Mouse (Mus musculus) embryonic facial prominence, embryonic 10.5 days (tissue): ENCODE data around the gene Erich3. TPM values are rescaled to one million over a fixed set of nuclear protein-coding genes. Genes with fewer than 3 reads are reported as not detected.

Source experiments
- DNase-seq: peaks from one replicate; pipeline ENCODE4 v3.0.0-alpha.2; 2017; ENCODE audit warnings: low spot score
- H3K27ac ChIP-seq: fragments of 300-500 bp; sonication (generic); replicated peaks from 2 replicates; pipeline ENCODE4 v1.5.1; 2016; ENCODE audit warnings: mild to moderate bottlenecking
- H3K27me3 ChIP-seq: fragments of 300-500 bp; sonication (generic); replicated peaks from 2 replicates; pipeline ENCODE4 v1.6.1; 2016; ENCODE audit warnings: low read depth, mild to moderate bottlenecking; ENCODE audit not compliant: poor library complexity, severe bottlenecking
- H3K36me3 ChIP-seq: fragments of 300-500 bp; sonication (generic); replicated peaks from 2 replicates; pipeline ENCODE4 v1.6.1; 2016; ENCODE audit warnings: mild to moderate bottlenecking, moderate library complexity
- H3K4me1 ChIP-seq: fragments of 300-500 bp; sonication (generic); 2 replicates; pipeline ENCODE4 v1.6.1; 2016
- H3K4me3 ChIP-seq: fragments of 300-500 bp; sonication (generic); 2 replicates; pipeline ENCODE4 v1.5.1; 2016; ENCODE audit warnings: mild to moderate bottlenecking, moderate library complexity
- H3K9me3 ChIP-seq: fragments of 300-500 bp; sonication (generic); 2 replicates; pipeline ENCODE4 v1.6.1; 2016; ENCODE audit warnings: mild to moderate bottlenecking
- WGBS: fragments of 180-500 bp; shearing (Covaris S2); methylation state at CpG from one replicate; pipeline ENCODE4 v1.1.7; 2016; 5-methylcytosine and 5-hydroxymethylcytosine counted together
- polyA plus RNA-seq: library from polyadenylated mRNA; unstranded; fragments of >200 nt; fragmentation: Nextera tagmentation; extraction: Ambion mirVana; gene quantifications from 2 replicates; pipeline ENCODE4 v1.2.1, GENCODE M21; 2016

Gene Erich3
- polyA plus RNA-seq, 1 experiment from 2014 or later, result 0.36 TPM

DNA sequence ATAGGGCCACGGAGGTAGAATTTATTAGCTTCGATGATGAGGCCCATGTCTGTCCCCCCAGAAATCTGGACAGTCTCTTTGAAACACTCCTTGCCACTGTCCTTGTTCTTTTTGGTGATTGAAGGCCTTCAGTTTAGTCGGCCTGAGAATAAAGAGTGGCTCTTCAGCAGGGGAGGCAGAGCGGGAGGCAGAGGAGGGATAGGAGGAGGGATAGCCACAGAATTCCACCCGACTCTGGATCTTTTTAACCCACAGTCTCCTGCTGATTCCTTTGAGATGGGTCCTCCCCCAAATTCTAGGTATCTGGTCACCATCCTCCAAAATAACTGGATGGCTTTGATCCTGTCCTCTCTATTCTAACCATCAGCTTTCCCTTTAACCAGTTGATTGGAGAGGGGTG lies 10.2 kb upstream of the Erich3 start:
- Histone ChIP-seq H3K27me3 (peaks cover 15% of the 10 kb centered on the region), H3K4me3 (no peak overlapping the region), H3K27ac (no peak overlapping the region), H3K36me3 (no peaks in the 10 kb centered on the region), H3K4me1 (peaks cover 29% of the 10 kb centered on the region), H3K9me3 (no peaks in the 10 kb centered on the region)
- WGBS, result 55% methylated on average over 5 of the region's 5 CpGs
- no peak for DNase-seq

GRCm38 (mm10) chr3:154654284-154654683 lies 9.4 kb upstream of the Erich3 start:
- Histone ChIP-seq H3K36me3 (no peaks in the 10 kb centered on the region), H3K9me3 (no peaks in the 10 kb centered on the region), H3K4me1 (peaks cover 28% of the 10 kb centered on the region), H3K4me3 (no peak overlapping the region), H3K27ac (no peak overlapping the region), H3K27me3 (peaks cover 14% of the 10 kb centered on the region)
- WGBS, result 56% methylated on average over 6 of the region's 6 CpGs
- no peak for DNase-seq

GRCm38 (mm10) chr3:154654901-154655300 lies 8.8 kb upstream of the Erich3 start:
- Histone ChIP-seq H3K36me3 (no peaks in the 10 kb centered on the region), H3K27ac (no peak overlapping the region), H3K4me3 (no peak overlapping the region), H3K27me3 (peaks cover 14% of the 10 kb centered on the region), H3K4me1 (peaks cover 22% of the 10 kb centered on the region), H3K9me3 (no peaks in the 10 kb centered on the region)
- no peak for DNase-seq
- 84% methylated on average over 12 of the region's 12 CpGs for WGBS

DNA sequence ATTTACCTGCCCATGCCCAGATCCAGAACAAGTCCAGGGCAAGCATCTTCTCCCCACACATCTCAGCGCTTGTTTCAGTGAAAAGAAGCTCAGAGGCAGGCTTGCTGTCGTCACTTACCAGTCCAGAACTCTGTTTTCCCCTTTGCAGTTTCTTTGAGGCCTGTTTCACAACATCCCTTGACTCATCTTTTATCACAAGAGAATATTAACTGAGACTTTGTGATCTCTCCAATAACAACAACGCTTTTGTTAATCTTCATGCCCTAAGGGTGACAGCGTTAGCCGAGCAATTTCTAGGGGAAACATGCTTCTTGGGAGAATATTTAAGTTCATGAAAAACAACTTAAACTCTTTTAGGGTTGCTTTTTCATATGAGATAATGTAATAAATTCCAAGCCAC lies 7.9 kb upstream of the Erich3 start:
- no peaks in the 10 kb centered on the region for H3K9me3 ChIP-seq
- peaks cover 20% of the 10 kb centered on the region for H3K4me1 ChIP-seq
- DNase-seq, result no peak
- H3K4me3 ChIP-seq, result no peak overlapping the region
- H3K27me3 ChIP-seq, result peaks cover 14% of the 10 kb centered on the region
- no peak overlapping the region for H3K27ac ChIP-seq
- WGBS, result 79% methylated on average over 5 of the region's 5 CpGs
- H3K36me3 ChIP-seq, result no peaks in the 10 kb centered on the region

- DNase-seq, result peak; percentile 51
These were observed 420 bp downstream of the Erich3 start for GRCm38 (mm10) chr3:154663976-154664581.

GRCm38 (mm10) chr3:154664636-154665035 lies 977 bp downstream of the Erich3 start:
- Histone ChIP-seq H3K4me1 (peaks cover 11% of the 10 kb centered on the region), H3K36me3 (no peaks in the 10 kb centered on the region), H3K27ac (no peak overlapping the region), H3K27me3 (peaks cover 53% of the 10 kb centered on the region), H3K9me3 (no peaks in the 10 kb centered on the region), H3K4me3 (peak overlapping the region; percentile 56)
- DNase-seq, result no peak
- 35% methylated on average over 4 of the region's 4 CpGs for WGBS

More at GRCm38 (mm10) chr3:154663976-154664581, 420 bp downstream of the Erich3 start:
- peaks cover 53% of the 10 kb centered on the region for H3K27me3 ChIP-seq
- peak overlapping the region; percentile 56 for H3K4me3 ChIP-seq
- no peaks in the 10 kb centered on the region for H3K36me3 ChIP-seq
- H3K27ac ChIP-seq, result no peak overlapping the region
- 3% methylated on average over 26 of the region's 27 CpGs for WGBS
- H3K9me3 ChIP-seq, result no peaks in the 10 kb centered on the region
- H3K4me1 ChIP-seq, result peaks cover 11% of the 10 kb centered on the region

DNA sequence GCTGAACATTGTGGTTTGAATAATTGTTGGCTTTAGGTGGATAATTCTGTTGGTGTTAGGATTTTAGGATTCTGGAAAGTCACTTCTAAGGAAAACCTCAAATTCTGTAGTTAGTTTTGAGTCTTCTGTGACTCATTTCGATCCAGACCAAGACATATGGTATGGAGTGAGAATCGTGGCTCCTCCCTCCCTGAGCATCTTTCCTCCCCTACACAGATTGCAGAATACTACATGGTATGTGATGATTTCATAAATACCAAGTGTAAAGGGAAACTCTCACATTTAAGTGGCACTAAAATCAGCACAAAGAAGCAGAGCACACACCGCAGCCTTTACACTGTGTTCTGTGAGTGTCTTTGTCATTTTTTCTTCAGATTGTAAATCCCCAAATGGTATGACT lies 4.8 kb downstream of the Erich3 start:
- Histone ChIP-seq H3K4me1 (peaks cover 12% of the 10 kb centered on the region), H3K27me3 (peaks cover 29% of the 10 kb centered on the region), H3K4me3 (no peak overlapping the region), H3K36me3 (no peaks in the 10 kb centered on the region), H3K27ac (no peak overlapping the region), H3K9me3 (no peaks in the 10 kb centered on the region)
- 90% methylated on average over 3 of the region's 3 CpGs for WGBS
- DNase-seq, result no peak

- Histone ChIP-seq H3K9me3 (no peaks in the 10 kb centered on the region), H3K4me3 (no peak overlapping the region), H3K27me3 (peaks cover 8% of the 10 kb centered on the region), H3K27ac (no peak overlapping the region), H3K4me1 (0 out of 2 replicates have a peak, but pooled peaks cover 3% of the 10 kb centered on the region), H3K36me3 (no peaks in the 10 kb centered on the region)
- no peak for DNase-seq
- WGBS, result 88% methylated on average over 6 of the region's 6 CpGs
These were observed 6.9 kb downstream of the Erich3 start for GRCm38 (mm10) chr3:154670584-154670983.

DNA sequence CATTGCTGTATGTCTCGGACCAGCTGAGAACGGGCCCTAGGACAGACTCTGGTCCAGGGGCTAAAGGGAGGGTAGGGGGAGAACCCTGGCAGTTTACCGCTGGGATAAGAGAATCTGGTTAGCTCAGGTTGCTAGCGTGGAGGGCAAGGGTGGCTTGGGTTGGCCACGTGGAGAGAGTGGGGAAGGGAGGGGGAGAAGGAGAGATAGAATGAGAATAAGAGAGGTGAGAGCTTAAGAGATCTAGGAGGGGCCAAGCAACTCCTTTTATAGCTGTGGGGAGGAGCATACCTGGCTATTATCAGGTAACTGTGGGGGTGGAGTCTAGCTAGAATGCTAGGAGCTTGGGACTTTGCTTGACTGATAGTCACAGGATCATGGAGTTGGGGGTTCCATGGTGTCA lies 7.4 kb downstream of the Erich3 start:
- H3K4me1 ChIP-seq, result 0 out of 2 replicates have a peak, but pooled peaks cover 3% of the 10 kb centered on the region
- no peak for DNase-seq
- WGBS, result 74% methylated on average over 5 of the region's 5 CpGs
- no peak overlapping the region for H3K27ac ChIP-seq
- H3K27me3 ChIP-seq, result peaks cover 3% of the 10 kb centered on the region
- H3K36me3 ChIP-seq, result no peaks in the 10 kb centered on the region
- no peak overlapping the region for H3K4me3 ChIP-seq
- H3K9me3 ChIP-seq, result no peaks in the 10 kb centered on the region

GRCm38 (mm10) chr3:154673326-154673725 lies 9.7 kb downstream of the Erich3 start:
- Histone ChIP-seq H3K9me3 (no peaks in the 10 kb centered on the region), H3K27me3 (no peaks in the 10 kb centered on the region), H3K36me3 (no peaks in the 10 kb centered on the region), H3K4me3 (no peak overlapping the region), H3K4me1 (peaks cover 9% of the 10 kb centered on the region; the same call in 1 of the 2 replicates), H3K27ac (no peak overlapping the region)
- no peak for DNase-seq
- WGBS, result 59% methylated on average over 8 of the region's 8 CpGs

DNA sequence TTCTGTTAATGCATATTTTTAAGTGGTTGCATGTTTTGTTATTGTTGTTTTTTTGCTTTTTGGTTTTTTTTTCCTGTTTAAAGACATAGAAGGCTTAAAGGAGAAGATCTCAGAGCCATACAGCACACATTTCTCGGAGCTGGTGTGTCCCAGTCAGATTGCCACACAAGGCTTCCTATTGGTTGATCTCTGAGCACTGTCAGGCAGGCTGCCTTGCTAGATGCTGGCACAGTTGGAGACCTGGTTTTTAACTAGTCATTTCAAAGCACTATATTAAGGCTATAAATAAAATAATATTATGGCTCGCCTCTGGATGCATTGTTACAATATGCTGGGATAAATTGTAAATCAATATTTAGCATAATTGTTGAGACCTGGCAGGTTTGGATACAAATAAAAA lies 18.9 kb downstream of the Erich3 start:
- WGBS, result 74% methylated on average over 2 of the region's 2 CpGs
- H3K4me1 ChIP-seq, result peaks cover 4% of the 10 kb centered on the region; the same call in 1 of the 2 replicates
- no peaks in the 10 kb centered on the region for H3K27me3 ChIP-seq
- no peak for DNase-seq
- H3K9me3 ChIP-seq, result no peaks in the 10 kb centered on the region
- H3K4me3 ChIP-seq, result no peak overlapping the region
- H3K36me3 ChIP-seq, result no peaks in the 10 kb centered on the region
- H3K27ac ChIP-seq, result no peak overlapping the region

- WGBS, result 90% methylated on average over 2 of the region's 2 CpGs
- H3K27me3 ChIP-seq, result no peaks in the 10 kb centered on the region
- H3K4me3 ChIP-seq, result no peak overlapping the region
- no peaks in the 10 kb centered on the region for H3K9me3 ChIP-seq
- DNase-seq, result no peak
- H3K4me1 ChIP-seq, result no peaks in the 10 kb centered on the region
- H3K27ac ChIP-seq, result no peak overlapping the region
- no peaks in the 10 kb centered on the region for H3K36me3 ChIP-seq
These were observed 20.0 kb downstream of the Erich3 start for GRCm38 (mm10) chr3:154683667-154684066.

DNA sequence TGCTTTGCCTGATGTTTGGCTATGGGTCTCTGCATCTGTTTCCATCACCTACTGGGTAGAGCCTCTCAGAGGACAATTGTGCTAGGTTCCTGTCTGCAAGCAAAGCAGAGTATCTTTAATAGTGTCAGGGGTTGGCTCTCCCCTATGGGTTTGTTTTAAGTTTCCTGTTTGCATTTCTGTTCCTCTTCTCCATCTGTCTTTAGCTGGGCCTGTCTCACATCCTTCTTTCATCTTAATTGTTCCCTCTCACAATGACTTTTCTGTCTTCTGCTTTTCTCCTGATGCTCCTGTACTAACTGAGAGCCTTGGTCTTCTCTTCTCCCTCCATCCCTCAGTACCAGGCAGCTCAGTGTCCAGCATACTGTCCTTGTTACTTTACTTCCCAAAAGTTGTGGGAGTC lies 26.6 kb downstream of the Erich3 start:
- peaks cover 10% of the 10 kb centered on the region for H3K4me1 ChIP-seq
- no peaks in the 10 kb centered on the region for H3K9me3 ChIP-seq
- no peak overlapping the region for H3K27ac ChIP-seq
- H3K27me3 ChIP-seq, result no peaks in the 10 kb centered on the region
- DNase-seq, result no peak
- H3K36me3 ChIP-seq, result no peaks in the 10 kb centered on the region
- no peak overlapping the region for H3K4me3 ChIP-seq
